Mouse (Mus musculus) cerebellum, adult 9-11 months (tissue): ENCODE data around the gene Prim2.
"Not testable (repeated sequence)": the region's sequence is repeated elsewhere in the genome, so short reads cannot be mapped to it uniquely, and the experiment has no call there.

ENCODE experiments used
- DNase-seq: peaks from one replicate; pipeline ENCODE4 v3.0.0; 2022

Prim2 gene

GRCm38 (mm10) chr1:33649534-33650108 is 20.0 kb downstream of the Prim2 start:
- DNase-seq: no peak

- no peak for DNase-seq
Observed at GRCm38 (mm10) chr1:33649021-33649420, 20.6 kb downstream of the Prim2 start.

GRCm38 (mm10) chr1:33647661-33648060 is 21.9 kb downstream of the Prim2 start:
- no peak for DNase-seq

GRCm38 (mm10) chr1:33647173-33647572 is 22.4 kb downstream of the Prim2 start:
- DNase-seq: no peak

- DNase-seq: no peak
Observed at GRCm38 (mm10) chr1:33645689-33646088, 23.9 kb downstream of the Prim2 start.

GRCm38 (mm10) chr1:33641139-33641538 is 28.5 kb downstream of the Prim2 start:
- DNase-seq: no peak

GRCm38 (mm10) chr1:33640089-33640488 is 29.5 kb downstream of the Prim2 start:
- DNase-seq: no peak

GRCm38 (mm10) chr1:33639234-33639633 is 30.4 kb downstream of the Prim2 start:
- DNase-seq: no peak

GRCm38 (mm10) chr1:33637827-33638226 is 31.8 kb downstream of the Prim2 start:
- no peak for DNase-seq

- no peak for DNase-seq
Observed at GRCm38 (mm10) chr1:33636421-33637195, 33.0 kb downstream of the Prim2 start.

GRCm38 (mm10) chr1:33631002-33631618 is 38.5 kb downstream of the Prim2 start:
- DNase-seq: not testable (repeated sequence)

- no peak for DNase-seq
Observed at GRCm38 (mm10) chr1:33627803-33628202, 41.8 kb downstream of the Prim2 start.

- no peak for DNase-seq
Observed at GRCm38 (mm10) chr1:33627070-33627469, 42.5 kb downstream of the Prim2 start.

- DNase-seq: no peak
Observed at GRCm38 (mm10) chr1:33624900-33625299, 44.7 kb downstream of the Prim2 start.

GRCm38 (mm10) chr1:33624441-33624840 is 45.2 kb downstream of the Prim2 start:
- no peak for DNase-seq

- no peak for DNase-seq
Observed at GRCm38 (mm10) chr1:33621791-33622190, 47.8 kb downstream of the Prim2 start.

- DNase-seq: no peak
Observed at GRCm38 (mm10) chr1:33620091-33620788, 49.4 kb downstream of the Prim2 start.

GRCm38 (mm10) chr1:33616642-33617041 is 53.0 kb downstream of the Prim2 start:
- DNase-seq: not testable (repeated sequence)

- DNase-seq: no peak
Observed at GRCm38 (mm10) chr1:33612100-33612499, 57.5 kb downstream of the Prim2 start.

- no peak for DNase-seq
Observed at GRCm38 (mm10) chr1:33610026-33610721, 59.4 kb downstream of the Prim2 start.

GRCm38 (mm10) chr1:33608133-33608532 is 61.5 kb downstream of the Prim2 start:
- no peak for DNase-seq

- DNase-seq: no peak
Observed at GRCm38 (mm10) chr1:33604087-33604699, 65.4 kb downstream of the Prim2 start.
